Mouse (Mus musculus): Measurements from ENCODE around the gene Trat1.

Gene Trat1

DNA sequence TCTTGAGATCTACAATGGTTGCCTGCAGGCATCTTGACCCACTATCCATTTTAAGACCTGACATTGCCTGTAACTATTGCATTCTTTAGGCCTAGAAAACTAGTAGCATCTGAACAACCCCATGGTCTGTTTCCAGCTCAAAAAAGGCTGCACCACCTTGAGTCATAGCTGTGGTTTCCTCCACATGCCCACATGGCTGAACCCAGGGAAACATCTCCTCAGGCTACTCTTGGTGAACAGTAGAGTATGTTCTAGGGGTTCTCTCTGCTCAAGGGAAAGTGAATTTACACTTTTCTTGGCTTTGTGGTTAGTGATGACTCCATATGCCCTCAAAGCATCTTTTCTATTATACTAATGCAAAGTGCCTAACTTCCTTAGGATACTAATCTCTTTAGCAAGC, 55.5 kb downstream of the Trat1 start:
- DNase-seq = no peak

DNA sequence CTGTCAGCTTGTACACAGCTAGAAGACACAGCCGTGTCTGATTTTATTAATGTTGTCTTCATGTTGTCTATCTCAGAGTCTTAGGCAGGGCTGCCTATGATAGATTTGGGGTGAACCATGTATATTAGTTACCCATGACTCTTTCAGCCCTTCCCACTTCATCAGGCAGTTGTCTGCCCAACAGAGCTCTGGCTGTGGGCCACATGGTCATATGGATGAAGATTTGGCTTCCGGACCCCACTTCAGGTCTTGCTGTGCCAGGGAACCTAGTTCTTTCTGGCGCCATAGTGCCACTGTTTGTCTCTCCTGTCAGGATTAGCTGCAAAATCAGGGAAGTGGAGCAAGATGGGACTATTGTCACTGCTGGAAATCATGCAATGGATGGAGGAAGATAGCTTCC, 69.9 kb downstream of the Trat1 start:
- no peak for DNase-seq
